Mouse (Mus musculus) megakaryocyte, embryonic 14.5 days (primary cell): ENCODE measurements around the gene Cdca5.

ENCODE experiments used
- FLI1 ChIP-seq: IDR thresholded peaks from 2 replicates; pipeline ENCODE4 v1.6.1; 2012; ENCODE audit warnings: low read length, inconsistent platforms, mixed read lengths
- GATA1 ChIP-seq: IDR thresholded peaks from 3 replicates; pipeline ENCODE4 v1.6.1; 2012; ENCODE audit warnings: mixed read lengths, low read length, inconsistent platforms, borderline replicate concordance

GRCm38 (mm10) chr19:6058513-6058912 is 26.3 kb upstream of the Cdca5 start:
- no peak for TF ChIP-seq GATA1
- no peak for TF ChIP-seq FLI1
